Mouse (Mus musculus) embryonic stem cell, embryonic (primary cell): ENCODE measurements at regions not wholly inside any gene's neighbourhood (a gene's known extent, or its start where the extent isn't known, plus 50 kb on each side); places are given as distances from the start of the nearest gene placed in this dataset.

ENCODE experiments used
- CTCF ChIA-PET, 4 experiments: fragments of 300-600 bp in 2 of 4; fragments of 350-600 bp in 2 of 4; sonication (Branson Sonifier 250); formaldehyde crosslinking; loops; one replicate each; lab custom pipeline; 2022; ENCODE audit warnings: inconsistent platforms in 2 of 4; lab: Charles Lee
- POLR2A ChIA-PET, 4 experiments: fragments of 300-600 bp in 2 of 4; fragments of 350-600 bp in 2 of 4; sonication (Branson Sonifier 250); formaldehyde crosslinking; loops; one replicate each; lab custom pipeline; 2022; ENCODE audit warnings: antibody characterized with exemption in 4 of 4, inconsistent platforms in 1 of 4; lab: Charles Lee

DNA sequence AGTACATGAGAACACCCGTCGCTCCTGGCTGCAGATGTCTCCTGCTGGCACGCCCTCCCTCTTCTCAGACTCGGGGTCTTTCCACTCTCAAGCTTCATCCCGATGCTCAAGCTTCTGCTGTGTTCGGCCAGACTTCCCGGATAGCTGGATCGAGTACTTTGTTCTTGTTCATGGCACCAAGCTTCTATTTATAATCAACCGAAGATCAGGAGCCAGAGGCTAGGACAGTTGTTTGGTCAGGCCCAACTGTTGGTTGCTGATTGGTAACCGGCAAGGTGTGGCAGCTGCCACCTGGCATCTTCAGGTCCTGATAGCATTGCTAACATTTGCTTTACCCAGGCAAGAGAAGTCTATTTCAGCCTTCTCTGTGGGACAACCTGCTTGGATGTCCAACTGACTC lies 53.5 kb upstream of the Plcl2 start:
- CTCF ChIA-PET = no interaction called here
- POLR2A ChIA-PET = no interaction called here

- ChIA-PET CTCF (no interaction called here), POLR2A (no interaction called here)
These were observed 52.0 kb upstream of the Plcl2 start for GRCm38 (mm10) chr17:50457053-50457697.

DNA sequence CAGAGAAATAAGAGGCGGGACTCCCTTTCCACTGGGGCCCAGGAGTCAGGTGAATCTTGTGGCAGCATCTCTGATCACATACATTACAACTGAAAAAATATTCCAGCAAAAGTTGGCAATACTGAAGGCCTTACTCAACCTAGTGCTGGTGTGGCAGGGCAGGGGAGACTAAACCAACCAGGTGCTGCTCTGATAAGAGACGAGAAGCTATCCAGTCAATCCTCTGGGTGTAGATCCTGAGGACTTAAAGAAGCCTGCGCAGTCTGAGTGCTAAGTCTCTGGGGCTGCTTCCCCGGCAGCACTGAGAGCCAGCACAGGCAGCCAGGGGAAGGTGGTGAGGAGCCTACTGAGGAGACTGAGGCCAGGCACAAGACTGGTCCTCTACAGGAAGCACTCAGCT lies 51.0 kb upstream of the Plcl2 start:
- ChIA-PET POLR2A (no interaction called here), CTCF (no interaction called here)
